Mouse (Mus musculus) liver, postnatal 0 days (tissue): ENCODE data around the gene Ctbp2.

Experiments used
- CTCF ChIP-seq: sonication (generic); IDR thresholded peaks from 2 replicates; pipeline ENCODE4 v1.5.1; 2016; ENCODE audit warnings: antibody characterized with exemption, low read depth
- EP300 ChIP-seq: IDR thresholded peaks from 2 replicates; pipeline ENCODE4 v1.6.1; 2016; ENCODE audit warnings: antibody characterized with exemption, low read depth, mild to moderate bottlenecking

DNA sequence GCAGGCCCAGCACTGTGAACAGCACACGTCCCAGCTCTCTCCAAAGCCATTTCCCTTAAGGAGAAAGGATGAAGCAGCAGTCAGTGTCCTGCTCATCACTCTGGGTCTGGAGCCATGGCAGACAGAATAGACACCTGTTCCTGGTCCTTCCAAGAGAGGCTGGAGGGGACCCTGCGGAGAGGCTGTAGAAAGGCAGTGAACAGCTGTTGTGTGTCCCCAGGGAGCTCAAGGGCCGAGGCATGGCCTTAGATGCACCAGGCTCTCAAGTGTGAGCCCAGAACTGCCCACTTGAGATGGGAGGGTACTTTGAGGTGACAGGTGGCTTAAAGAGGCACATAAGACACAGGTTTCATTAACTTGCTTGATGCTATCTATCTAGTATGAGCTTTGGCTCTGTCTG, 21.6 kb downstream of the Ctbp2 start:
- TF ChIP-seq EP300: no peak
- no peak for TF ChIP-seq CTCF
